Comparison of ENCODE assay signal across 10 mouse cellular contexts in genomic region chr4:120104599-120104998, GRCm38 (mm10). TPM values are rescaled to one million over a fixed set of nuclear protein-coding genes. Genes with fewer than 3 reads are reported as not detected.
DNase-seq lines count a peak whose midpoint lies in the region; ATAC-seq lines count a peak whose summit lies in the region.
"Had no signal": no experiment of that assay in that cellular context is flagged by ENCODE, and none has a peak within 500 bp of the region (broad histone marks: within the 10 kb centered on the region; RNA-seq: fewer than 3 reads in every experiment).

No protein-coding gene starts in this region.

- peak; percentile 23 for DNase-seq in forebrain, embryonic 10.5 days (ENCODE audit: extremely low spot score, low spot score)
- DNase-seq in CD8-positive naive resting alpha-beta T cell, adult 2 months (ENCODE audit: low read depth in 2 of 2, low spot score in 2 of 2): peak; percentile 12 to 29
- DNase-seq in frontal cortex, postnatal 25 days (ENCODE audit: low spot score in 2 of 2): peak; percentile 54 to 69
- peak; percentile 73 for DNase-seq in layer of hippocampus, adult 11-12 months (ENCODE audit: low spot score)
- DNase-seq in spleen, postnatal 36 days (ENCODE audit: low spot score in 2 of 2): peak; percentile 38 to 57

- H3K4me3 ChIP-seq in forebrain, embryonic 10.5 days: no peak overlapping the region
- H3K4me3 ChIP-seq in forebrain, embryonic 12.5 days (replicated peaks): no peak overlapping the region
- H3K4me3 ChIP-seq: heart, embryonic 13.5 days; neural tube, embryonic 13.5 days had no signal

- no peak for ATAC-seq in forebrain, embryonic 12.5 days (ENCODE audit: low FRiP score)
- 0 out of 2 replicates have a peak, but pooled peaks have one; percentile 49 for ATAC-seq in cerebellum, adult (ENCODE audit: insufficient number of reproducible peaks, low FRiP score, low TSS enrichment)
- peak; percentile 88 for ATAC-seq in megakaryocyte progenitor cell, adult 5-6 weeks (replicated peaks; ENCODE audit: poor library complexity)

- H3K4me2 ChIP-seq in forebrain, embryonic 12.5 days: no peak overlapping the region
- H3K4me2 ChIP-seq: heart, embryonic 13.5 days; neural tube, embryonic 13.5 days had no signal

- no peaks in the 10 kb centered on the region for H3K27me3 ChIP-seq in forebrain, embryonic 10.5 days (ENCODE audit: poor library complexity, severe bottlenecking)
- H3K27me3 ChIP-seq in forebrain, embryonic 12.5 days: no peaks in the 10 kb centered on the region
- H3K27me3 ChIP-seq: heart, embryonic 13.5 days; neural tube, embryonic 13.5 days had no signal

- H3K27ac ChIP-seq in forebrain, embryonic 10.5 days: no peak overlapping the region
- no peak overlapping the region for H3K27ac ChIP-seq in forebrain, embryonic 12.5 days
- H3K27ac ChIP-seq: heart, embryonic 13.5 days; neural tube, embryonic 13.5 days had no signal

- H3K4me1 ChIP-seq in forebrain, embryonic 10.5 days: no peaks in the 10 kb centered on the region
- H3K4me1 ChIP-seq in forebrain, embryonic 12.5 days: no peaks in the 10 kb centered on the region
- H3K4me1 ChIP-seq: heart, embryonic 13.5 days; neural tube, embryonic 13.5 days had no signal

- WGBS in forebrain, embryonic 10.5 days: 53% methylated on average over 5 of the region's 5 CpGs
- WGBS in forebrain, embryonic 12.5 days: 53% methylated on average over 5 of the region's 5 CpGs

- no peaks in the 10 kb centered on the region for H3K36me3 ChIP-seq in forebrain, embryonic 10.5 days (replicated peaks)
- H3K36me3 ChIP-seq in forebrain, embryonic 12.5 days (replicated peaks): no peaks in the 10 kb centered on the region
- H3K36me3 ChIP-seq: heart, embryonic 13.5 days; neural tube, embryonic 13.5 days had no signal

- H3K9me3 ChIP-seq in forebrain, embryonic 10.5 days: no peaks in the 10 kb centered on the region; the same call in 1 of the 2 replicates
- H3K9me3 ChIP-seq in forebrain, embryonic 12.5 days: no peaks in the 10 kb centered on the region

- H3K9ac ChIP-seq in forebrain, embryonic 12.5 days: no peak overlapping the region
- H3K9ac ChIP-seq: heart, embryonic 13.5 days; neural tube, embryonic 13.5 days had no signal

RNA-seq across cellular contexts. Expression of gene AL607142.1, which starts 39.8 kb away (rescaled TPM):
- not detected in 2 replicates for polyA plus RNA-seq in forebrain, embryonic 10.5 days (2016; fragmentation: Nextera tagmentation; extraction: Ambion mirVana)
- not detected in 2 replicates for polyA plus RNA-seq in forebrain, embryonic 12.5 days (2016; fragmentation: Nextera tagmentation; extraction: Ambion mirVana)
- total RNA-seq in megakaryocyte progenitor cell, adult 5-6 weeks (2015): not detected in 2 replicates
- total RNA-seq in megakaryocyte progenitor cell, adult 5-6 weeks (2017): not detected in 2 replicates
- polyA plus RNA-seq: heart, embryonic 13.5 days; neural tube, embryonic 13.5 days had no signal

RNA-seq across cellular contexts. Expression of gene Edn2, which starts 56.4 kb away (rescaled TPM):
- polyA plus RNA-seq in forebrain, embryonic 10.5 days (2016; fragmentation: Nextera tagmentation; extraction: Ambion mirVana): not detected in 2 replicates
- 0.22 TPM in 1 of 2 replicates, not detected in the other for polyA plus RNA-seq in forebrain, embryonic 12.5 days (2016; fragmentation: Nextera tagmentation; extraction: Ambion mirVana)
- not detected in 2 replicates for total RNA-seq in megakaryocyte progenitor cell, adult 5-6 weeks (2015)
- 0.24 TPM in 1 of 2 replicates, not detected in the other for total RNA-seq in megakaryocyte progenitor cell, adult 5-6 weeks (2017)

Comparison
In these comparisons a context has a peak if more than half of its experiments do, and no peak if none do; other contexts are left out.
1. DNase-seq: peak in every context shown above with its lines; median percentile 73 in layer of hippocampus, adult 11-12 months; 62 in frontal cortex, postnatal 25 days; 48 in spleen, postnatal 36 days; 23 in forebrain, embryonic 10.5 days; 20 in CD8-positive naive resting alpha-beta T cell, adult 2 months.